Mouse (Mus musculus): ENCODE data around the gene Rnf220. TPM values are rescaled to one million over a fixed set of nuclear protein-coding genes. Genes with fewer than 3 reads are reported as not detected.
A peak's percentile ranks its signal among the peaks of the same experiment; 100 is the strongest.

Rnf220 gene
- polyA plus RNA-seq, 1 experiment from 2014 or later, result 122 TPM

DNA sequence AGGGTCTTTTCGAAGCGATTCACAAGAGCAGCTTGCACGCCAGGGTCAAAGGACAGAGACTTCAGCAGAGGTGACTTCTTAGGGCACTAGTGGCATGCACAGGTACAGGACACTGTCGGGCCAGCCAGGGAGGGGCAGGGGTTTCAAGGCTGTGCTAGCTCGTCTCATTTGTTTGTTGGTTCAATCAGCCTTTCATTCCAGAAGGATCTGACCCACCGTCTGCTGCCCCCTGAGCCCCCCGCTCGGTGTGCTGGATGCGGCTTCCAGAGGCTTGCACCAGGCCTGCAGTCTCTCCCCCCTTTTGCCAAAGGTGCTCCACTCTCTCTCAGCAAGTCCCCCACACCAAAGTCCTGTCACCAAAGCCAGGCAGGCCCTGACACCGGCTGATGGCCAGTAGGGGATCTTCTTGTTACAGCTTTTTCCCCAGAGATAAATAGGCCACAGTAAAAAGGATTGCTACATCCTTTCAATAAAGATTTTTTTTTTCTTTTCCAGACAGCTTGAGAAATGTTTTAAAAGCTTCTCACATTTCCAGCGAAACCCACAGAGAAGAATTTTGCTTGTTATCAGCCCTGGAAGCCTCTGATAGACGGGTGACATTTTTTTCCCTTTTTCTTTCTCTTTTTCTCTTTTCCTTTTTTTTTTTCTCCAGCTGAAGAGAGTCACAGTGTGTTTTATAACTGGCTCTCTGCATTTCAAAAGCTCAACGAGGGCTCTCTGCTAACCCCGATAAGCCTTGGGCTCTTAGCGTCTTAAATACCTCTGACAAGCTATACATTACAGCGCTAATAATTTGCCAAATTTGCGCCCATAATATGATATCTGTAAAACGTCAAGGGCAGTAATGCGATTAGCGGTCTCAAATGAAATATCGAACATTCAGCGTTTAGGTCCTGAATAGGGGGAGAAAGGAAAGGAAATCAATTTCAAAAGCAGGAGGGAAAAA lies 105.7 kb downstream of the Rnf220 start:
- H3K4me3 ChIP-seq, result no peak overlapping the region
- H3K27ac ChIP-seq (replicated peaks), result 0 out of 2 replicates have a peak overlapping the region, but pooled peaks have one; percentile 14

DNA sequence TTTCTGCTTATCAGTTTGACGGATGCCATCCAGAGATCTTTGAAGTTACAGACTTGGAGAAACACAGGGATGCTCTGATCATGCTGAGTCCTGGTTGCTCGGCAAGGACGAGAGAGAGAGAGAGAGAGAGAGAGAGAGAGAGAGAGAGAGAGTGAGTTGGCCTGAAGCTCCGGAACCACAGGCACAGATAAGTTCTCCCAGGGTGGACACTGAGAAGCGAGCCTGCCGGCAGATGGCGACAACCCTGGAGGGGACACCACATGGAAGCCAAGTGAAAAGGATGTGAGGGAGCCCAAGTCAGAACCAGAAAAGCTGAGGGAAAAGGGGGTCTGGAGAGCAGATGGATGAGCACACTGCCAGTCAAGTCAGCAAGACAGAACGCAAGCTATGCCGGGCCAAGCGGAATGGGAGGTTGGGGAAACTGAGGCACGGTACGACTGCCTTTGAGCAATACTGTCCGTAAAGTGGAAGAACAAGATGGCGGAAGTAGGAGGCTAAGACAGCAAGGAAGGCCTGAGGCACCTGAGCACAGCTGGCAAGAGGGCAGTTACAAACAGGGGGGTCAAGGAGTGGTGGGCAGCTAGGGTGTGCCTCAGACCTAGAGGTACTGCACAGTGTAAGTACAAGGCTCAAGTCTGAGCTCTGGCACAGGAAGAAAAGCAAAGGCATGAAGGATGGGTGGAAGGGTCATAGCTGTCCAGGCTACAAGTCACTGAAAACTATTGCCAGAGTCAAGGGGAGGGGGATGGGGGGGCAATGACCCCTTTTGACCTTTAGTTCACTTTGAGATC lies 107.4 kb downstream of the Rnf220 start:
- no peaks in the 10 kb centered on the region for H3K9me3 ChIP-seq
- no peaks in the 10 kb centered on the region for H3K36me3 ChIP-seq
- H3K4me2 ChIP-seq, result no peak overlapping the region
- 81% methylated on average over 14 of the region's 14 CpGs for WGBS
- H3K4me3 ChIP-seq, result no peak overlapping the region
- H3K27ac ChIP-seq (replicated peaks), result no peak overlapping the region
- H3K4me1 ChIP-seq (replicated peaks), result peaks cover 24% of the 10 kb centered on the region
- no peak overlapping the region for H3K9ac ChIP-seq
- H3K27me3 ChIP-seq, result peaks cover 75% of the 10 kb centered on the region
- no peak for ATAC-seq (ENCODE audit: low FRiP score, low read depth)

More for the DNA sequence above, 105.7 kb downstream of the Rnf220 start:
- ATAC-seq (ENCODE audit: low FRiP score, low read depth), result no peak
- WGBS, result 32% methylated on average over 22 of the region's 22 CpGs
- Histone ChIP-seq H3K9ac (no peak overlapping the region), H3K27me3 (peaks cover 72% of the 10 kb centered on the region), H3K9me3 (no peaks in the 10 kb centered on the region), H3K4me1 (replicated peaks) (peaks cover 24% of the 10 kb centered on the region), H3K36me3 (no peaks in the 10 kb centered on the region), H3K4me2 (peak overlapping the region; percentile 27)

DNA sequence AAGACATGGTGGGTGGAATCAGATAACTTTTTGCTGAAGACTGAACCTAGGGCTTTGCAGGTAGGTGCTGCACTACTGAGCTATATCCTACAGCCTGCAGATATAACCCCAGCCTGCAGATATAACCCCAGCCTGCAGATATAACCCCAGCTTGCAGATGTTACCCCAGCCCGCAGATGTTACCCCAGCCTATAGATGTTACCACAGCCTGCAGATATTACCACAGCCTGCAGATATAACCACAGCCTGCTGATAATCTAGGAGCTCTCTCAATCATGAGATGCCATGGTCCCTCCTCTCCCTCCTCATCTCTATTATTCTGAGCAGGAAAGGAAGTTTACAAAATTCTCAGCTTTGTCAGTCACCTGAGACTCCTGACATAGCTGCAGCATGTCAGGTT lies 111.6 kb downstream of the Rnf220 start:
- Histone ChIP-seq H3K27me3 (peaks cover 67% of the 10 kb centered on the region), H3K4me1 (replicated peaks) (peaks cover 4% of the 10 kb centered on the region), H3K27ac (replicated peaks) (no peak overlapping the region), H3K4me2 (no peak overlapping the region), H3K36me3 (no peaks in the 10 kb centered on the region), H3K9me3 (no peaks in the 10 kb centered on the region), H3K4me3 (no peak overlapping the region), H3K9ac (no peak overlapping the region)
- no peak for ATAC-seq (ENCODE audit: low FRiP score, low read depth)
- WGBS, result 100% methylated on average over 1 of the region's 1 CpGs

DNA sequence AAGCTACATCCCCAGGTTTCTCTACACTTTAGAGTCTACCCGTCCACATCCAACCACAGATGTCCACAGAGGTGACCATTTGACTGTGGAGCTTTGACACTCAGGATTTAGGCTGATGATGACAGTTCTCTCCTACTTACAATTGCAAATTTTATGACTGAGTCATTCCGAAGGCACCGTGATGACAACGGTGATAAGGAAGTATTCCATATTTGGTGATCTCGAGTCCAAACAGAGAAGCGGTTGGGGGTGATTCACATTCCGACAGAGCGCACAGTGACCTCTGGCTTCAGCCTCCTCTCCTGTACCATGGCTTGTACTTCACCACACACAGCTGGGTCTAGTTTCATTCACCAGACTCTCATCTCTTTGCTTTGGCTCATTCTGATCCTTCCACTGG lies 115.0 kb downstream of the Rnf220 start:
- H3K9ac ChIP-seq, result no peak overlapping the region
- H3K4me1 ChIP-seq (replicated peaks), result peaks cover 13% of the 10 kb centered on the region
- no peak for ATAC-seq (ENCODE audit: low FRiP score, low read depth)
- H3K9me3 ChIP-seq, result no peaks in the 10 kb centered on the region
- 81% methylated on average over 8 of the region's 8 CpGs for WGBS
- H3K4me2 ChIP-seq, result no peak overlapping the region
- peaks cover 66% of the 10 kb centered on the region for H3K27me3 ChIP-seq
- no peak overlapping the region for H3K4me3 ChIP-seq
- no peaks in the 10 kb centered on the region for H3K36me3 ChIP-seq
- H3K27ac ChIP-seq (replicated peaks), result no peak overlapping the region

DNA sequence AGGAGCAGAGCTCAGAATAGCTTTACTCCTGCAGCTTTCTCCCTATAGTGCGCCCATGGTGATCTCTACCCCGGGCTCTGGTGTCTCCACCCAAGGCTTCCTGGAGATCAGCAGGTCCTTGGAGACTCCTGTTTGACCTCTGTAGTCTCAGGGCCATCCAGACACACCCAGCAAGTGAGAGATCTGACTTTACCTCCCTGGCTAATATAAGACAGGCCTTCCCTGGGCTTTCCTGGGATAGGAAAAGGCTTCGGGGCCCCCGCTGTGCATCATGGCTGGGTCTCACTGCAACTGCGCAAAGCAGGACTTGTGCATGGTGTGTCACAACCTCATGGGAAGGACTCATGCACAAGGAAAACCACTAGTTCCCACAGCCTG lies 116.3 kb downstream of the Rnf220 start:
- no peak overlapping the region for H3K4me3 ChIP-seq
- no peak overlapping the region for H3K4me2 ChIP-seq
- 89% methylated on average over 5 of the region's 5 CpGs for WGBS
- H3K36me3 ChIP-seq, result no peaks in the 10 kb centered on the region
- H3K4me1 ChIP-seq (replicated peaks), result peaks cover 13% of the 10 kb centered on the region
- H3K9me3 ChIP-seq, result no peaks in the 10 kb centered on the region
- ATAC-seq (ENCODE audit: low FRiP score, low read depth), result no peak
- peaks cover 59% of the 10 kb centered on the region for H3K27me3 ChIP-seq
- no peak overlapping the region for H3K27ac ChIP-seq (replicated peaks)
- H3K9ac ChIP-seq, result no peak overlapping the region

DNA sequence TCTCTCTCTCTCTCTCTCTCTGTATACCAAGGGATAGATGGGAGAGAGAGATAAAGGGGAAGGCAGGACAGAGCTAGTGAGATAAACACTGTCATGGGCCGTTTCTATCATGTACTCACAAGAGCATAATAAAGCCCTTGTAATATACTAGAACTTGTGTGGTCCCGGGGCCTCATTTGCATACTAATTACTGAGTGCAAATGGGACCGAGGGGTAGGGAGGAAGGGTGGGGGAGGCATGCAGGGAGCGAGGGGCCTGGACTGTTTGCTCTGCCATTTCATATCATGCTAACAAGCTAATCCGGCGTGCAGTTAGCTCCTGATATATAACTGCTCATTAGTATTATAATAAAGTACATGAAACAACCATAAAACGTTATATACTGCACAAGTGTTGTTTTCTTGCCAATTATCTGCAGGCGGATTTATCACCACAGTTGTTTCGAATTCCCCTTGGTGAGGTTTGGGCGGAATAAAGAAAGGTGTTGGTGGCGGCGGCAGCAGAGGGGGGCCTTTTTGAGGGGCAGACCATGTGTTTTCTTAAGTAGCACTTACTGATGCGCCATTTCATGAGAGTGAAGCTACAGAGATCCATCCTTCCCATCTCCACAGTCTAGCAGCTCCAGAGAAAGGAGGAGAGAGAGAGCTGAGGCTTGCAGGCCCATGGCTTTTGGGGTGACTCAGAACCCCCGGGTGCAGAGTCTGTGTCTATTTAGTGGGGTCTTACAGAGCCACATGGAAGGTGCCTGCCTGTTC lies 116.9 kb downstream of the Rnf220 start:
- Histone ChIP-seq H3K4me1 (replicated peaks) (peaks cover 13% of the 10 kb centered on the region), H3K9ac (no peak overlapping the region), H3K27ac (replicated peaks) (no peak overlapping the region), H3K36me3 (no peaks in the 10 kb centered on the region), H3K4me2 (no peak overlapping the region), H3K4me3 (no peak overlapping the region), H3K9me3 (no peaks in the 10 kb centered on the region), H3K27me3 (peaks cover 59% of the 10 kb centered on the region)
- 40% methylated on average over 14 of the region's 14 CpGs for WGBS
- peak; percentile 80 for ATAC-seq (ENCODE audit: low FRiP score, low read depth)

DNA sequence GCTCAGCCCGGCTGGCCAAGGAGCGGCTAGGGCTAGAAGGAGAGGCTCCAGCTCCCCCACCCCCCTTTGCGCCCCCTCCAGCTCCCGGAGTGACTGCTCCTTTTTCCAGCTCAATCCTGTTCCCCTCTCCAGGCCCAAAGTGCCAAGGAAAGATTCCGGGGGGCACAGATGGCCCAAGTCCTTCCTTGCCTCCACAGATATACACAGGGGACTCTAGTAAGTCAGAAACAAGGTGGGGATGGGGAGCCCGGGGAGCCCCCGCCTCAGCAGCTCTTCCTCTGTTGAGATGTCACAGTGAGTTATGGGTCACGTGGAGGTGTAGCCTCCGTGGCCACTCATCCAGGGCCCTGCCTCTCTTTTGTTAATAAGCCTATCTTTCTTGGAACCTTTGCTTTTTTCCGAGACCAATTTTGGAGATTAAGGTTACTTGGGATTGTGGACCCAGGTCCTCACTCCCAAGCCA lies 122.7 kb downstream of the Rnf220 start:
- Histone ChIP-seq H3K4me1 (replicated peaks) (peaks cover 17% of the 10 kb centered on the region), H3K27ac (replicated peaks) (no peak overlapping the region), H3K4me3 (peak overlapping the region; percentile 2; the same call in 1 of the 2 replicates), H3K9me3 (no peaks in the 10 kb centered on the region), H3K4me2 (peak overlapping the region; percentile 37), H3K9ac (no peak overlapping the region), H3K36me3 (no peaks in the 10 kb centered on the region), H3K27me3 (peaks cover 63% of the 10 kb centered on the region)
- ATAC-seq (ENCODE audit: low FRiP score, low read depth), result peak; percentile 25
- WGBS, result 11% methylated on average over 10 of the region's 10 CpGs

DNA sequence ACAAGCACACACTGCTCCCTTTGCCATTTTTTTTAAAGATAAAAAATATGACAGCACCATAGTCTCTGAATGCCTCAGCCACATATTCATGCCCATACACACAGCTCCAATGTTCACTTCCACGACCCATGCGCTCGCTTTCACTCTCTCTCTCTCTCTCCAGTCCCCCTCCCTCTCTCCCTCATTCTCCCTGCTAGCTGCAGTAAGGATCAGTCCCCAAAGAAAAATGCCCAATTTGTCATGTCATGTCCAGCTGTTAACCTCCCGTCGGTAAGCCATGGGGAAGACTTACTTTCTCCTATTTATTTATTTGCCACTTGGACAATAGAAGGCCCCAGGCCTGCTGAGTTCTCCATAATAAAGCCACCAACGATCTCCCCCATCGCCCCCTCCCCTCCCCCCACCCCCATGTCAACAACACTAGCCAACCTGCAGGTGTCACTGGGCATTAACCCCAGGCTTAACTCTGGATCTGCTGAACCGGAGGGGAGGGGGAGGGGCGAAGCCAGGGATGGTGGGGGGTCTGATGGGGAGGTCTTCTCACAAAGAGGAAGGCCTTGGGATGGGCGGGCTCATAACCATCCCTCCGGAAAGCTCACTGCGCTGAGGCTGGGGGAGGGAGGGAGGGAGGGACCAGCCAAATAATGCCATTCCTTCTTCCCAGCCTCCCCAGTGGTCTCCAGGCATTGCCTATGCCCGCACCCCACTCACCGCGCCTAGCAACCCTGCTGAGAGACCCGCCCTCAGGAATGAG lies 123.4 kb downstream of the Rnf220 start:
- 4% methylated on average over 16 of the region's 16 CpGs for WGBS
- no peak overlapping the region for H3K9ac ChIP-seq
- H3K36me3 ChIP-seq, result no peaks in the 10 kb centered on the region
- peak; percentile 68 for ATAC-seq (ENCODE audit: low FRiP score, low read depth)
- no peak overlapping the region; the same call in 1 of the 2 replicates for H3K27ac ChIP-seq (replicated peaks)
- peak overlapping the region; percentile 2; the same call in 1 of the 2 replicates for H3K4me3 ChIP-seq
- H3K4me1 ChIP-seq (replicated peaks), result peaks cover 17% of the 10 kb centered on the region
- H3K9me3 ChIP-seq, result no peaks in the 10 kb centered on the region
- peak overlapping the region; percentile 37 for H3K4me2 ChIP-seq
- peaks cover 63% of the 10 kb centered on the region for H3K27me3 ChIP-seq

DNA sequence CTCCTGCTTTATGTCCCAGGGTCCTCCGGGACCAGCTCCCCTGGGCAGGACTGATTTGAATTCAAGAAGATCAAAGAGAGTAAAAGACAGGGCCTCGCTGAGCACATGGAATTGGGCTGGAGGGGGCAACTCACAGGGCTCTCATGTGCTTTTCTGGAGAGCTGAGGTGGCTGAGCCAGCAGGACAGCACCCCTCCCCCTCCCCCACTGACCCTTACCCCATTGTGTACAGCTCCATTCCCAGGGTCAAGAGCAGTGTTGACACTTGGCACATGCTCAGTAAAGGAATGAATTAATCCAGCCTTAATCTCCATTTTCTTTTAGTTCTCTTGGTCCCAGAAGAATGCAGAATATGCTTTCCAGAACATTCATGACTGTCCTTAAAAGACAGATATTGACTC lies 125.0 kb downstream of the Rnf220 start:
- 18% methylated on average over 2 of the region's 2 CpGs for WGBS
- Histone ChIP-seq H3K4me2 (no peak overlapping the region), H3K9me3 (no peaks in the 10 kb centered on the region), H3K4me3 (no peak overlapping the region), H3K4me1 (replicated peaks) (peaks cover 17% of the 10 kb centered on the region), H3K36me3 (no peaks in the 10 kb centered on the region), H3K27me3 (peaks cover 68% of the 10 kb centered on the region), H3K9ac (no peak overlapping the region), H3K27ac (replicated peaks) (no peak overlapping the region)
- no peak for ATAC-seq (ENCODE audit: low FRiP score, low read depth)

DNA sequence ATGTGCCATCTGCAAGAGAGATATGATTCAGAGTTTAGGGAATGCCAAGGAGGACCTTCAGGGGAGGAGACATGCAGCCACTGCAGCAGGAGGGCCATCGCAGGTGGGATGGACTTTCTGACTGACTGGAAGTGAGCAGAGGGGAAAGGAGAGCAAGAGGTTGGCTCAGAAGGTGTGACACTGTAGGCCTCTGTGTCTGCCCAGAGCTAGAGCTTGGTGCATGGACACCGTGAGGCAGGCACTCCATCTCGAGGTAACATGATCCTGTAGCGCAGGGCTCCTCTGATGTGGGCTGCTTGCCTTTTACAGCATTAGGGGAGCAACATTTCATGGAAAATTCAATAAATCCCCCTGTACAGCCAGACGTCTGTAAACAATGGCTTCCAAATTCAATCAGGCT lies 126.5 kb downstream of the Rnf220 start:
- Histone ChIP-seq H3K27me3 (peaks cover 75% of the 10 kb centered on the region), H3K4me1 (replicated peaks) (peaks cover 17% of the 10 kb centered on the region)
- WGBS, result 77% methylated on average over 5 of the region's 5 CpGs

DNA sequence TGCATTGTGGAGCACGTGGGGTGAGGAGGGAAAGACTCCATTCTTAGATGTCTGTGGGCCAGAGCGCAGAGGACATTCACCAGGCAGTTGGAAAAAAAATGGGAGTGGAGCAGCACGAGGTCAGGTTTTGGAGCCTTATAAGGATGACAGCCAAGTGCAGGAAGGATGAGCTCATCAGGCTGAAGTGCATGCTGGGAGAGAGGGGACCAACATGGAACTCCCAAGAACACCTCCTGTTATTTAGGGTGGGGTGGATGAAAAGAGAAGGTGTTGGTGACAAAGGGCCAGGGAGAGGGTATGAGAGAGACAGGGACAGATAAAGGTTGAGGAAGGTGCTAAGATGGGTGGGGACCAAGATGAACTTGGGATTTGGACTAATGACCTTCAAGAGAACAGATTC lies 127.3 kb downstream of the Rnf220 start:
- no peaks in the 10 kb centered on the region for H3K36me3 ChIP-seq
- no peak for ATAC-seq (ENCODE audit: low FRiP score, low read depth)
- peaks cover 76% of the 10 kb centered on the region for H3K27me3 ChIP-seq
- WGBS, result 86% methylated on average over 3 of the region's 3 CpGs
- H3K4me3 ChIP-seq, result no peak overlapping the region
- no peak overlapping the region for H3K4me2 ChIP-seq
- H3K9me3 ChIP-seq, result no peaks in the 10 kb centered on the region
- no peak overlapping the region for H3K9ac ChIP-seq
- H3K27ac ChIP-seq (replicated peaks), result no peak overlapping the region
- H3K4me1 ChIP-seq (replicated peaks), result peaks cover 17% of the 10 kb centered on the region

More for the DNA sequence above, 126.5 kb downstream of the Rnf220 start:
- no peaks in the 10 kb centered on the region for H3K9me3 ChIP-seq
- no peak overlapping the region for H3K4me3 ChIP-seq
- no peak overlapping the region for H3K27ac ChIP-seq (replicated peaks)
- H3K4me2 ChIP-seq, result no peak overlapping the region
- no peaks in the 10 kb centered on the region for H3K36me3 ChIP-seq
- ATAC-seq (ENCODE audit: low FRiP score, low read depth), result no peak
- no peak overlapping the region for H3K9ac ChIP-seq

Data from hindbrain, embryonic 15.5 days (tissue).